Comparison of ENCODE assay signal across 9 mouse cellular contexts in genomic region chr9:20842670-20843069, GRCm38 (mm10). TPM values are rescaled to one million over a fixed set of nuclear protein-coding genes. Genes with fewer than 3 reads are reported as not detected.
DNase-seq lines count a peak whose midpoint lies in the region; ATAC-seq and TF ChIP-seq lines count a peak whose summit lies in the region.
"Had no signal": no experiment of that assay in that cellular context is flagged by ENCODE, and none has a peak within 500 bp of the region (broad histone marks: within the 10 kb centered on the region; RNA-seq: fewer than 3 reads in every experiment).

No protein-coding gene starts in this region.

- DNase-seq in adrenal gland, postnatal 14 days = peak; percentile 40
- DNase-seq in adrenal gland, adult 8-10 months = no peak
- DNase-seq in layer of hippocampus, adult 11-12 months (ENCODE audit: low spot score) = peak; percentile 30
- DNase-seq in layer of hippocampus, postnatal 25 days (ENCODE audit: extremely low spot score in 1 of 2, low spot score in 1 of 2) = no peak
- no peak for DNase-seq in thymus, postnatal 0 days (ENCODE audit: low spot score)

- H3K4me1 ChIP-seq in E14TG2a.4 (replicated peaks; ENCODE audit: low read depth, low read length) = 0 out of 2 replicates have a peak, but pooled peaks cover 3% of the 10 kb centered on the region
- H3K4me1 ChIP-seq in forebrain, embryonic 12.5 days = no peaks in the 10 kb centered on the region

- no peak overlapping the region for H3K27ac ChIP-seq in forebrain, embryonic 12.5 days

- H3K36me3 ChIP-seq in E14TG2a.4 (ENCODE audit: insufficient read depth, low read length) = no peaks in the 10 kb centered on the region
- H3K36me3 ChIP-seq in forebrain, embryonic 12.5 days (replicated peaks) = no peaks in the 10 kb centered on the region

- H3K4me2 ChIP-seq in forebrain, embryonic 12.5 days = no peak overlapping the region

- no peak overlapping the region for H3K9ac ChIP-seq in forebrain, embryonic 12.5 days

- no peak overlapping the region for H3K4me3 ChIP-seq in E14TG2a.4 (replicated peaks; ENCODE audit: low read length)
- H3K4me3 ChIP-seq in forebrain, embryonic 12.5 days (replicated peaks) = no peak overlapping the region

- TF ChIP-seq CTCF in E14TG2a.4 (conservative IDR thresholded peaks at IDR 0.05; ENCODE audit: low read length) = peak; percentile 79

- ATAC-seq in granulocyte monocyte progenitor cell, adult 5-6 weeks (replicated peaks; ENCODE audit: poor library complexity, severe bottlenecking) = 0 out of 2 replicates have a peak, but pooled peaks have one; percentile 33
- ATAC-seq in forebrain, embryonic 12.5 days (ENCODE audit: low FRiP score) = no peak

- WGBS in forebrain, embryonic 12.5 days = 35% methylated on average over 2 of the region's 2 CpGs

- H3K9me3 ChIP-seq in E14TG2a.4 (ENCODE audit: low read length) = no peaks in the 10 kb centered on the region
- no peaks in the 10 kb centered on the region for H3K9me3 ChIP-seq in forebrain, embryonic 12.5 days

- peaks cover 5% of the 10 kb centered on the region; the same call in 1 of the 2 replicates for H3K27me3 ChIP-seq in E14TG2a.4 (ENCODE audit: insufficient read depth, low read length)
- no peaks in the 10 kb centered on the region for H3K27me3 ChIP-seq in forebrain, embryonic 12.5 days

RNA-seq across cellular contexts. Expression of gene Rdh8, which starts 24.4 kb away (rescaled TPM):
- not detected in 2 replicates for total RNA-seq in adrenal gland, postnatal 14 days (2021)
- total RNA-seq in adrenal gland, adult 8-10 months (2022) = not detected
- total RNA-seq in layer of hippocampus, postnatal 25 days (2021) = not detected
- not detected in 2 replicates for total RNA-seq in granulocyte monocyte progenitor cell, adult 5-6 weeks (2014; fragmentation: Nextera tagmentation)
- total RNA-seq in granulocyte monocyte progenitor cell, adult 5-6 weeks (2017) = not detected in 2 replicates
- polyA plus RNA-seq in forebrain, embryonic 12.5 days (2016; fragmentation: Nextera tagmentation; extraction: Ambion mirVana) = not detected in 2 replicates
- polyA plus RNA-seq in thymus, postnatal 0 days (2015; fragmentation: Nextera tagmentation; extraction: Ambion mirVana) = not detected in 2 replicates
- total RNA-seq: neutrophil, adult 5-6 weeks had no signal

RNA-seq across cellular contexts. Expression of gene A230050P20Rik, which starts 25.8 kb away (rescaled TPM):
- total RNA-seq in adrenal gland, postnatal 14 days (2021) = 17.6 and 22.7 TPM in 2 replicates
- 10 to 100 TPM; 17.8 to 48.3 (median 32.4) TPM for total RNA-seq in adrenal gland, adult 8-10 months (2022)
- total RNA-seq in layer of hippocampus, postnatal 25 days (2021) = 10 to 100 TPM; 50.7 to 77.1 TPM
- 13.8 and 44.1 TPM in 2 replicates for total RNA-seq in granulocyte monocyte progenitor cell, adult 5-6 weeks (2014; fragmentation: Nextera tagmentation)
- total RNA-seq in granulocyte monocyte progenitor cell, adult 5-6 weeks (2017) = 14.4 and 16.1 TPM in 2 replicates
- 1.4 and 1.5 TPM in 2 replicates for polyA plus RNA-seq in forebrain, embryonic 12.5 days (2016; fragmentation: Nextera tagmentation; extraction: Ambion mirVana)
- 9.2 and 15.1 TPM in 2 replicates for polyA plus RNA-seq in thymus, postnatal 0 days (2015; fragmentation: Nextera tagmentation; extraction: Ambion mirVana)

RNA-seq across cellular contexts. Expression of gene Col5a3, which starts 27.8 kb away (rescaled TPM):
- total RNA-seq in adrenal gland, postnatal 14 days (2021) = 114 and 117 TPM in 2 replicates
- 100 to 1,000 TPM in 3 of 4 experiments, 10 to 100 TPM in 1; 65.3 to 291 (median 201) TPM for total RNA-seq in adrenal gland, adult 8-10 months (2022)
- 1 to 10 TPM; 1.2 to 2.5 TPM for total RNA-seq in layer of hippocampus, postnatal 25 days (2021)
- total RNA-seq in granulocyte monocyte progenitor cell, adult 5-6 weeks (2014; fragmentation: Nextera tagmentation) = 0.28 and 0.41 TPM in 2 replicates
- 0.60 and 0.62 TPM in 2 replicates for total RNA-seq in granulocyte monocyte progenitor cell, adult 5-6 weeks (2017)
- polyA plus RNA-seq in forebrain, embryonic 12.5 days (2016; fragmentation: Nextera tagmentation; extraction: Ambion mirVana) = 0.29 and 0.55 TPM in 2 replicates
- polyA plus RNA-seq in thymus, postnatal 0 days (2015; fragmentation: Nextera tagmentation; extraction: Ambion mirVana) = 1.8 and 1.9 TPM in 2 replicates

RNA-seq across cellular contexts. Expression of gene Angptl6, which starts 36.9 kb away (rescaled TPM):
- 3.4 and 5.3 TPM in 2 replicates for total RNA-seq in adrenal gland, postnatal 14 days (2021)
- total RNA-seq in adrenal gland, adult 8-10 months (2022) = 1 to 10 TPM; 2.7 to 4.8 (median 3.2) TPM
- 10 to 100 TPM; 10.5 to 11.4 TPM for total RNA-seq in layer of hippocampus, postnatal 25 days (2021)
- total RNA-seq in granulocyte monocyte progenitor cell, adult 5-6 weeks (2014; fragmentation: Nextera tagmentation) = 1.5 and 2.5 TPM in 2 replicates
- 0.52 and 1.4 TPM in 2 replicates for total RNA-seq in granulocyte monocyte progenitor cell, adult 5-6 weeks (2017)
- 6.0 and 6.2 TPM in 2 replicates for polyA plus RNA-seq in forebrain, embryonic 12.5 days (2016; fragmentation: Nextera tagmentation; extraction: Ambion mirVana)
- polyA plus RNA-seq in thymus, postnatal 0 days (2015; fragmentation: Nextera tagmentation; extraction: Ambion mirVana) = 6.7 and 7.3 TPM in 2 replicates

RNA-seq across cellular contexts. Expression of gene Ppan, which starts 45.3 kb away (rescaled TPM):
- total RNA-seq in adrenal gland, postnatal 14 days (2021) = 38.0 and 44.2 TPM in 2 replicates
- 10 to 100 TPM; 27.8 to 43.1 (median 35.8) TPM for total RNA-seq in adrenal gland, adult 8-10 months (2022)
- 10 to 100 TPM; 23.5 to 25.5 TPM for total RNA-seq in layer of hippocampus, postnatal 25 days (2021)
- 88.0 and 115 TPM in 2 replicates for total RNA-seq in granulocyte monocyte progenitor cell, adult 5-6 weeks (2014; fragmentation: Nextera tagmentation)
- total RNA-seq in granulocyte monocyte progenitor cell, adult 5-6 weeks (2017) = 172 and 173 TPM in 2 replicates
- polyA plus RNA-seq in forebrain, embryonic 12.5 days (2016; fragmentation: Nextera tagmentation; extraction: Ambion mirVana) = 63.2 and 66.9 TPM in 2 replicates
- polyA plus RNA-seq in thymus, postnatal 0 days (2015; fragmentation: Nextera tagmentation; extraction: Ambion mirVana) = 74.4 and 83.0 TPM in 2 replicates

Comparison
In these comparisons a context has a peak if more than half of its experiments do, and no peak if none do; other contexts are left out.
1. DNase-seq: peak in adrenal gland, postnatal 14 days (single experiment) and layer of hippocampus, adult 11-12 months (single experiment); none in adrenal gland, adult 8-10 months (single experiment), layer of hippocampus, postnatal 25 days (0 of 2) and thymus, postnatal 0 days (single experiment).
2. RNA of gene Col5a3, which starts 27.8 kb away (total RNA-seq): 65.3 to 291 TPM in adrenal gland, adult 8-10 months and 114 to 117 TPM in adrenal gland, postnatal 14 days; 1.2 to 2.5 TPM in layer of hippocampus, postnatal 25 days and 0.28 to 0.62 TPM in granulocyte monocyte progenitor cell, adult 5-6 weeks; every median in the first group is over 10 times any median in the second.